Mouse (Mus musculus): ENCODE measurements at regions not wholly inside any gene's neighbourhood (a gene's known extent, or its start where the extent isn't known, plus 50 kb on each side); places are given as distances from the start of the nearest gene placed in this dataset.

- DNase-seq: no peak
These were observed 85.3 kb downstream of the Tfap2a start for GRCm38 (mm10) chr13:40652916-40653315.

- peak; percentile 29 for DNase-seq
These were observed 87.1 kb downstream of the Tfap2a start for GRCm38 (mm10) chr13:40651056-40651455.

DNA sequence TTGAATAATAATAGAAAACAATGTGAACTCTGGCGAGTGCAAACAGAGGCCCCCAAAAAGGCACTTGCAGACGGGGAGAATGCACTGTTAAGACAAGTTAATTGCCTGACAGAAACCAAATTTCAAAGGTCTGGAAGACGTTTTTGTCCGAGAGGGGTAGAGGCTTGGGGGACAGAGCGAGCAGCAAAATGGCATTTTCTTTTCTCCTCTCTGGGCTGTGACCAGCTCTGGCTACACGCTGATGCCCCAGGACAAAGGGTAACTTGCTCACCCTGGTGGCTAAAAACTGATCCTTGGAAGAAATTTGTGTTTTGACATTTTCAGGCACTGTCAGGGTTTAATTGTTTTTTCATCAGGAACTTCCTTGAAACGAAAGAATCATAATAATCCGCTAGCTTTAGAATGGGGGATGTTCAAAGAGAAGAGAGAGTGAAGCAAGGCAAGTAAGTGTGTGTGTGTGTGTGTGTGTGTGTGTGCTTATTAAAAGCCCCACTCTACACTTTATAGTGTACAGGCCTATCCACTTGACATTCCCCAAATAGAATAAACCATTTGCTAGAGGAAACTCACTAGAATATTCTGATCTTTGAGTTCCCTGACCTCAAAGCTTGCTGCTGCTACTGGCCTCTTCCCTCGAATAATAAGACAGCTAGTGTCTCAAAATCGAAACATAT lies 88.0 kb downstream of the Tfap2a start:
- DNase-seq: no peak

GRCm38 (mm10) chr13:40649096-40650035 lies 88.8 kb downstream of the Tfap2a start:
- DNase-seq: no peak

DNA sequence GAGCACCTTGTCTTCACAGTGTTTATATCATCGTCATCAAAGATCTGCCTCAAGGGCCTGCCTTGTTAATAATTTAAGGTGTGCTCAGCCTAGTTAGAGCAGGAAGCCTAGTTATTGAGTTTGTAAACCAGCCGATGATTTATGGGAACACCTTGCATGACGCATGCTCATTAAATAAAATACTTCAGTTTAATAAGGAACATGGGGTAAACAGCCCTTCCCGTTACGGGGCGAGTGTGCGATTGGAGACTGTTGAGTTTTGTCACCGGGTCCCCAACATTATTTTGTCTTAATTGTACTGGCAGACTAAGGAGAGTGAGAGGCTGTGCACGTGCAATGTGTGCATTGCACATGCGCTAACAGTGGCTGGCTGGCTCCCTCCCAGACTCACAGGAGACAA lies 92.0 kb downstream of the Tfap2a start:
- no peak for DNase-seq

GRCm38 (mm10) chr13:40645646-40646045 lies 92.5 kb downstream of the Tfap2a start:
- no peak for DNase-seq

GRCm38 (mm10) chr13:40642931-40643330 lies 95.2 kb downstream of the Tfap2a start:
- no peak for DNase-seq

DNA sequence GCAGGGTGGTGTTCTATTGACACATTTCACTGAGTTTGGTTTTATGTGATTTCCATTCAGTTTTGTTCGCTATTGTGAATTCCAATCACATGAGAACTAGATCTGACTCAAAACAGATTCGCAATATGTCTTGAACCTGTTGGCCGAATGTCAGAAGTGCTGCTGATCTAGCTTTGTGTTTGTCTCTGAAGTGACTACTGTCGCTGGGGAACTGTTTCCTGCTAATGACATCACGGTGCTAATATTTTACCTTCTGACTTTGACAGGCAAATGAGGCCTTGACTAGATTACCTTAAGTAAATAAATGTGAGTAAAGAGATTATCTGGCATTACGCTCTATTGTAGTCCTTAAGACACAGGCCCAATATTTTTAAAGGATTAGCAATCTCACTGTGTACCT lies 100.9 kb downstream of the Tfap2a start:
- no peak for DNase-seq

DNA sequence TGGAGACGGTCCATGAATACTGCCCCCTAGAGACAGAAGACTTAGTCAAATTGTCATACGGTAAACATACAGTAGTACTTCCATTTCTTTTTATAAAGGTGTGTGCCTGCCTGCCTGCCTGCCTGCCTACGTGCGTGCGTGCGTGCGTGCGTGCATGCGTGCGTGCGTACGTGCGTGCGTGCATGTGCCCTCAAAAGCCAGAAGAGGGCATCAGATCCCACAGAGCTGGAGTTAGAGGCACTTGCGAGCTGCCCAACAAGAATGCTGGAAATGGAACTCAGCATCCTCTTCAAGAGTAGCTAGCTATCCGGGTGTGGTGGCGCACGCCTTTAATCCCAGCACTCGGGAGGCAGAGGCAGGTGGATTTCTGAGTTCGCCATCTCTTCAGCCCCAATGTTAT lies 120.3 kb downstream of the Tfap2a start:
- no peak for DNase-seq

DNA sequence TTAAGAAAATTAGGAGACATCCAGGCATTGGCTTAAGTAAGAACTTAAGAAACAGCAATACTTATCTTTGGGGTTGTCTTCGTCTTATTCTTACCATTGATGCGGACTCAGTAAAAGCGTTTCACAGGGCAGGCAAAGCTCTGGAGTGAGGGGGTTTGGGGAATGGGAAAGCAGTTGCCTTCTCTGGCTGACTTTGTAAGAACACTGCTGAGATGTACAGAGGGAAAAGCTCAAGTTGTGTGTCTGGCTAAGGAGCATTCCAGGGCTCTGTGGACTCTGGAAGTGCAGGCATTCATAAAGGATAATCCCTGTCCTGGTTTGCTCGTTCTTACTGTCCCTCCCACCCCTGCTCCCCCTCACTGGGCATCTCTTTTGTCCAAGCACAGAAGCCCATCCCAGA lies 129.7 kb downstream of the Tfap2a start:
- no peak for DNase-seq

DNA sequence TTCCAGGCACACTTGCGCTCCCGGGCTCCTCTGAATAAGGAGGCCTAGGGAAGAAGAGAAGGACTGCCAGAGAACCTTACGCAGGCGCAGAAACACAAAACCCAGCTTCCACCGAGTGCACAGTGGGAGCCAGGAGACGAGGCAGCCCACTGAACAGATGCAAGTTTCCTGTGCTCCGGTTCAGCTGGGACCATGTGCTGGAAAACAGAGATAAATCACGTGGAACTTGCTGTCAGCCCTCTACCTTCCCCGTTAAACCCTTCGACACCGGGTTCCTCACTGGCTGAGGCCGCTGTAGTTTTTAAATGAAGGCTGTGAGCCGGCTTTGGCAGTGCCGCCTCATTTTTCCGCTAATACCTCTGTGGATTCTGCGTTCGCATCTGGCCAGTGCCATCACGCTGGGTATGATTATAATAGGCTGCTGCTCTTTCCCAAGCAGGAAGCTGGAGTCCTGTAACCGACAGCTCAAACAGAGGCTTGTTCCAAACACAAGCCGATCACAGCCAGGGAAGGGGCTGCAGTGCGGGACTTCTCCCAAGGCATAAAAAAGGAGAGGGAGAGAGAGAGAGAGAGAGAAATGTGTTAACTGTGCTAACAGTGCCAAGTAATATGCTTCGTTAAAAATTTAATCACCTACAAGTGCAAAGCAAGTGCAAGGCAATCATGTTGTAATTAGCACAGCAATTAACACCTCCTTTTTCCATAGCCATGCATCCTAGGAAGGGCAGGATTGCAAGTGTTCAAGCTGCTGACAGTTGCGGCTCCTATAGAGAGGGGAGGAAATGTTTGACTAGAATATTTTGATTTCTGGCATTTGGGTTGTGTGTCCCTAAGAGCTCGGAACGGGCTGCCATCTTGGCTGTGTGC lies 131.5 kb downstream of the Tfap2a start:
- DNase-seq: peak; percentile 5

GRCm38 (mm10) chr13:40605686-40606404 lies 132.3 kb downstream of the Tfap2a start:
- no peak for DNase-seq

GRCm38 (mm10) chr13:40574981-40575745 lies 163.0 kb downstream of the Tfap2a start:
- no peak for DNase-seq

- no peak for DNase-seq
These were observed 168.7 kb downstream of the Tfap2a start for GRCm38 (mm10) chr13:40569461-40569860.

- DNase-seq: no peak
These were observed 170.4 kb downstream of the Tfap2a start for GRCm38 (mm10) chr13:40567821-40568220.

DNA sequence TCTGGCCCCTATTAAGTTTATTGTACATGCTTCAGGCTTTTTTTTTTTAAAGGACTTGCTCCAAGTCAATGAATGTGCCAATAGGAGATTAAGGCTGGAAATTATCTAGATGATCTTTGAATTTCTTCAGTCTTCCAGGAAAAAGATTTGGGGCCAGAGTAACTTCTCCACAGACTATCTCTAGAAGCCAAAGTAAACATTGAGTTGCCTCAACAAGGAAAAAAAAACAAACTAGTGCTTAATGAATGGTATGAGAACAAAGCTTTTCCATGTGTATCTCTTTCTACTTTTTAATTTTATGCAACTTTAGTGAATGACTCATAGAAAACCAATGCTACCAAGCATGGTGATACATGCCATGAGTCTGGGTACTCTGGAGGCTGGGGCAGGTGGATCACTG lies 173.8 kb downstream of the Tfap2a start:
- no peak for DNase-seq

DNA sequence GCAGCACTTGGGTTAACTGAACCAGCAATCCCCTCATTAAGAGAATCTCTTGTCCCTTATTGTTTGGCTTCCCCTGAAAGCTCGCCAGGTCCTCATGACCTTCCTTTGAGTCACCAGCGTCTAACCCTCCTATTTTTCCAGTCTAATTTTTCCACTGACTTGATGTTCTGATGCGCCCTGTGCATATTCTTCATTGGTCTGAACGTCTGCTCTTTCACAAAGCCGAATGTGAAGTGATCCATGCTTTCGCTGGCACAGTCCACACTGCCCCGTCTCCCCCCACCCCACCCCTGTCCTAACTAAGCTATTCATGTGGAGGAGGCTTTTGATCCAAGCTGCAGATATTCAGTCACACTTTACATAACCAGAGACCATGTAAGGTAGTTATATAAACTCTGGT lies 183.8 kb downstream of the Tfap2a start:
- DNase-seq: no peak

DNA sequence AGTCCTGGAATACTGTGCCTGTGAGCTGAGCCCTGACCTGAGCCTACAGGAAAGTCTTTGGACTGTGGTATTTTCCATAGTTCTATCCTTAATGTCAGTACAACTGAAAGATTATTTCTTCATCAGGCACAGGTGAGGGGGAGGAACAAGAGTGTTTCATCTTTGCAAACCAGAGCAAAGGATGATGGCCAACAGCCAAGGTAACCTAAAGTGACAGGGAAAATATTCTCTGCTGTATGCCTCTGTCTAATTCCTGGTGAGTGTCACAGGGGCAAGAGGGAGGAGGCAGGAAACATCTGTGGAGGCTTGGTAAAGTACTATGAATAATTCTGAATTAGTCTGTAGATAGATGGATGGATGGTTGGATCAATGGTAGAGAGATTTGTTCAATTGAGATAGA lies 164.3 kb upstream of the Ofcc1 start:
- no peak for DNase-seq

- no peak for DNase-seq
These were observed 161.9 kb upstream of the Ofcc1 start for GRCm38 (mm10) chr13:40523115-40523514.

DNA sequence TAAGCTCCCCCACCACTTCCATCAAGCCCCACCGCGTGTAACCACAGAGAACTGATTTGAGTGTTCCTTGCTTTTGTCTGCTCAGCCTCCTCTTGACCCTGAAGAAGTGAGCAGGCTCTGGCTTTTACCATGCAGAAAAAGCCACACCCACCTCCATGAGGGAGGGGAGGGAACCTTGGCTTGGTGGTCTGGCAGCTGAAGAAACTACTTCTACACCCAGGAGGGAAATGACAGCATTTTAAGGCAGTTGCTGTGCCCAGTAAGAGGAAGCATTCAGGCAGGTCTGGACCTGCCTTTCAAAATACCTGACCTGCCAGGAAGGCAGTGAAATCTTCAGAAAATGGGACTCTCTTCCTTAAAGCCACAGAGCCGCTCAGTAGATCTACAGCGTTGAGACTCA lies 156.9 kb upstream of the Ofcc1 start:
- no peak for DNase-seq

DNA sequence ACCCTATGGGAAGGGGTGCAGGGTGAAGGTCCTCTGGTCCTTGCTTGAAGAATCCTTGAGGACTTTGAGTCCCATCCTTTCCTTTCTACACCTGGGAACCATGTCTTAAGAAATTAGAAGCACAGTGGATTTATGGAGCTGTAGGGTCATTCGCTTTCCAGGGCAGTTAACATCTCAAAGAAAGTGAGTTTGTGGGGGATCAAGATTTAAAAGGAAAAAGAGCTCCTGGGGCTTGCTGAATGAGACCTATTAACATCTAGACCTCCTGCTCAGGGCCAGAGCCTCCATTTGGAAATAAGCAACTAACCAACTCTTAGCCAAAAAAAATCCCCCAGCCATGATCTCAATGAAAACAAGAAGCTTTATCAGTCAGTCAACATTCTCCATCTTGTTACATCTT lies 148.0 kb upstream of the Ofcc1 start:
- no peak for DNase-seq

- no peak for DNase-seq
These were observed 119.6 kb upstream of the Ofcc1 start for GRCm38 (mm10) chr13:40480830-40481229.
